Comparison of ENCODE assay signal across 8 mouse cellular contexts in genomic region chr13:111686522-111687284, GRCm38 (mm10). TPM values are rescaled to one million over a fixed set of nuclear protein-coding genes. Genes with fewer than 3 reads are reported as not detected.
DNase-seq lines count a peak whose midpoint lies in the region; ATAC-seq and TF ChIP-seq lines count a peak whose summit lies in the region.

No protein-coding gene starts in this region.

- no peaks in the 10 kb centered on the region for H3K4me1 ChIP-seq in intestine, embryonic 15.5 days (replicated peaks)
- peaks cover 6% of the 10 kb centered on the region for H3K4me1 ChIP-seq in liver, postnatal 0 days (ENCODE audit: insufficient read depth)
- H3K4me1 ChIP-seq in neural tube, embryonic 15.5 days: peaks cover 15% of the 10 kb centered on the region
- H3K4me1 ChIP-seq in thymus, adult 2 months (replicated peaks; ENCODE audit: control insufficient read depth, insufficient read depth, low read length): peaks cover 8% of the 10 kb centered on the region

- peak; percentile 35 for DNase-seq in 3134 (ENCODE audit: extremely low read depth, insufficient read length, low spot score)
- DNase-seq in Patski (ENCODE audit: low read depth, low spot score): no peak
- peak; percentile 23 for DNase-seq in embryo, embryonic 10.5 days (ENCODE audit: low spot score)
- peak; percentile 47 for DNase-seq in gastrocnemius, postnatal 10 days
- peak; percentile 68 for DNase-seq in liver, postnatal 0 days
- no peak for DNase-seq in thymus, adult 2 months

- in situ Hi-C loops in Patski (cut with MboI; ENCODE audit: low pct_unique_long_range_greater_than_20kb): no loop called here

- H3K4me3 ChIP-seq in intestine, embryonic 15.5 days (replicated peaks): peak overlapping the region; percentile 90
- peak overlapping the region; percentile 74 for H3K4me3 ChIP-seq in liver, postnatal 0 days (ENCODE audit: low read depth, low read length)
- peak overlapping the region; percentile 93 for H3K4me3 ChIP-seq in neural tube, embryonic 15.5 days (replicated peaks)
- peak overlapping the region; percentile 79 for H3K4me3 ChIP-seq in thymus, adult 2 months (ENCODE audit: control insufficient read depth, insufficient read depth, low read length)

- peak overlapping the region; percentile 97 for H3K9ac ChIP-seq in intestine, embryonic 15.5 days
- H3K9ac ChIP-seq in liver, postnatal 0 days (replicated peaks): peak overlapping the region; percentile 93
- H3K9ac ChIP-seq in neural tube, embryonic 15.5 days (replicated peaks): peak overlapping the region; percentile 98

- TF ChIP-seq CTCF in Patski (IDR thresholded peaks at IDR 0.05): no peak
- TF ChIP-seq CTCF in liver, postnatal 0 days (IDR thresholded peaks at IDR 0.05; ENCODE audit: low read depth): no peak
- no peak for TF ChIP-seq CTCF in thymus, adult 2 months (IDR thresholded peaks at IDR 0.05; ENCODE audit: borderline replicate concordance, control insufficient read depth, extremely low read depth, insufficient read depth, low read length, poor library complexity)

- peak; percentile 40 for ATAC-seq in Patski
- ATAC-seq in intestine, embryonic 15.5 days: peak; percentile 79
- peak; percentile 59 for ATAC-seq in liver, postnatal 0 days
- ATAC-seq in neural tube, embryonic 15.5 days (ENCODE audit: low FRiP score): peak; percentile 69

- peak overlapping the region; percentile 96 for H3K27ac ChIP-seq in intestine, embryonic 15.5 days
- H3K27ac ChIP-seq in liver, postnatal 0 days (ENCODE audit: low read depth): peak overlapping the region; percentile 93
- peak overlapping the region; percentile 97 for H3K27ac ChIP-seq in neural tube, embryonic 15.5 days (replicated peaks)
- H3K27ac ChIP-seq in thymus, adult 2 months (ENCODE audit: control insufficient read depth, insufficient read depth, low read length): no peak overlapping the region

- POLR2A ChIA-PET in Patski (lab: Charles Lee): interaction anchor here (1.0 kb wide), 1 partner anchor 16 kb away, joined by 5 read pairs; no protein-coding TSS in a partner anchor

- H3K4me2 ChIP-seq in intestine, embryonic 15.5 days (replicated peaks): peak overlapping the region; percentile 88
- peak overlapping the region; percentile 94 for H3K4me2 ChIP-seq in liver, postnatal 0 days (ENCODE audit: low read depth, low read length)
- peak overlapping the region; percentile 80 for H3K4me2 ChIP-seq in neural tube, embryonic 15.5 days

- peaks cover 5% of the 10 kb centered on the region for H3K27me3 ChIP-seq in Patski
- no peaks in the 10 kb centered on the region for H3K27me3 ChIP-seq in intestine, embryonic 15.5 days (replicated peaks)
- no peaks in the 10 kb centered on the region for H3K27me3 ChIP-seq in liver, postnatal 0 days (ENCODE audit: insufficient read depth, low read length)
- H3K27me3 ChIP-seq in neural tube, embryonic 15.5 days (replicated peaks): no peaks in the 10 kb centered on the region
- no peaks in the 10 kb centered on the region for H3K27me3 ChIP-seq in thymus, adult 2 months (ENCODE audit: control insufficient read depth, insufficient read depth, low read length)

- no peak for TF ChIP-seq POLR2A in thymus, adult 2 months (IDR thresholded peaks at IDR 0.05; ENCODE audit: control insufficient read depth, extremely low read depth, insufficient read depth, low read length, poor library complexity)

- WGBS in intestine, embryonic 15.5 days: under 1% methylated on average over 64 of the region's 101 CpGs
- under 1% methylated on average over 55 of the region's 101 CpGs for WGBS in liver, postnatal 0 days (ENCODE audit: insufficient replicate concordance)
- under 1% methylated on average over 59 of the region's 101 CpGs for WGBS in neural tube, embryonic 15.5 days
- WGBS in thymus, adult 2 months: 1% methylated on average over 95 of the region's 101 CpGs

- no peaks in the 10 kb centered on the region for H3K9me3 ChIP-seq in intestine, embryonic 15.5 days
- no peaks in the 10 kb centered on the region for H3K9me3 ChIP-seq in liver, postnatal 0 days (ENCODE audit: low read length)
- H3K9me3 ChIP-seq in neural tube, embryonic 15.5 days (replicated peaks): no peaks in the 10 kb centered on the region

- CTCF ChIA-PET in Patski (lab: Charles Lee): interaction anchor here (0.9 to 1.2 kb wide), 3 partner anchors 14 to 265 kb away, joined by 3 read pairs; no protein-coding TSS in a partner anchor

- TF ChIP-seq EP300 in liver, postnatal 0 days (IDR thresholded peaks at IDR 0.05; ENCODE audit: low read depth): no peak

- H3K36me3 ChIP-seq in intestine, embryonic 15.5 days: no peaks in the 10 kb centered on the region
- peaks cover 20% of the 10 kb centered on the region for H3K36me3 ChIP-seq in liver, postnatal 0 days (replicated peaks; ENCODE audit: insufficient read depth, low read length)
- peaks cover 10% of the 10 kb centered on the region; the same call in 1 of the 2 replicates for H3K36me3 ChIP-seq in neural tube, embryonic 15.5 days
- peaks cover under 1% of the 10 kb centered on the region; the same call in 1 of the 2 replicates for H3K36me3 ChIP-seq in thymus, adult 2 months (ENCODE audit: control insufficient read depth, insufficient read depth, low read length)

RNA-seq across cellular contexts. Expression of gene Mier3, which starts 5.9 kb away (rescaled TPM):
- 16.5 TPM for polyA plus RNA-seq in Patski (2021)
- total RNA-seq in gastrocnemius, postnatal 10 days (2021): 10 to 100 TPM; 16.0 to 19.0 TPM
- polyA plus RNA-seq in intestine, embryonic 15.5 days (2015; fragmentation: Nextera tagmentation; extraction: Ambion mirVana): 13.7 and 16.3 TPM in 2 replicates
- 7.3 and 8.0 TPM in 2 replicates for polyA plus RNA-seq in liver, postnatal 0 days (2015; fragmentation: Nextera tagmentation; extraction: Ambion mirVana)
- 15.6 and 16.0 TPM in 2 replicates for polyA plus RNA-seq in neural tube, embryonic 15.5 days (2015; fragmentation: Nextera tagmentation; extraction: Ambion mirVana)
- polyA plus RNA-seq in thymus, adult 2 months (2012; rRNA removed): 7.3 and 7.5 TPM in 2 replicates

Comparison
In these comparisons a context has a peak if more than half of its experiments do, and no peak if none do; other contexts are left out.
1. DNase-seq: peak in 3134 (single experiment), embryo, embryonic 10.5 days (single experiment), gastrocnemius, postnatal 10 days (single experiment) and liver, postnatal 0 days (single experiment); none in Patski (single experiment) and thymus, adult 2 months (single experiment).
2. Peak in every context shown above with its lines, with median percentiles within 50 percentile points of each other: ATAC-seq, H3K4me2 ChIP-seq, H3K4me3 ChIP-seq and H3K9ac ChIP-seq.